8 mouse cellular contexts compared by ENCODE assay signal in genomic region chr1:155086893-155087292, GRCm38 (mm10). TPM values are rescaled to one million over a fixed set of nuclear protein-coding genes. Genes with fewer than 3 reads are reported as not detected.
A peak's percentile ranks its signal among the peaks of the same experiment; 100 is the strongest.
DNase-seq lines count a peak whose midpoint lies in the region; ATAC-seq and TF ChIP-seq lines count a peak whose summit lies in the region.

No protein-coding gene starts in this region.

- no peaks in the 10 kb centered on the region for H3K79me2 ChIP-seq in CH12.LX (replicated peaks; ENCODE audit: control insufficient read depth, extremely low read depth, insufficient read depth, poor library complexity, severe bottlenecking)

- no peak overlapping the region for H3K4me2 ChIP-seq in hindbrain, embryonic 11.5 days (replicated peaks; ENCODE audit: low read depth, low read length)
- H3K4me2 ChIP-seq in CH12.LX (ENCODE audit: insufficient read depth, low read depth, poor library complexity, severe bottlenecking) = no peak overlapping the region
- no peak overlapping the region for H3K4me2 ChIP-seq in forebrain, embryonic 15.5 days (replicated peaks)

- no peaks in the 10 kb centered on the region for H3K9me3 ChIP-seq in hindbrain, embryonic 10.5 days
- H3K9me3 ChIP-seq in hindbrain, embryonic 11.5 days (ENCODE audit: control insufficient read depth, low read length) = no peaks in the 10 kb centered on the region
- no peaks in the 10 kb centered on the region for H3K9me3 ChIP-seq in CH12.LX (replicated peaks; ENCODE audit: low read length)
- H3K9me3 ChIP-seq in forebrain, embryonic 15.5 days = no peaks in the 10 kb centered on the region
- no peaks in the 10 kb centered on the region for H3K9me3 ChIP-seq in midbrain, embryonic 10.5 days (replicated peaks)

- ATAC-seq in hindbrain, embryonic 11.5 days (ENCODE audit: low FRiP score) = no peak
- no peak for ATAC-seq in forebrain, embryonic 15.5 days (replicated peaks)

- no peak for TF ChIP-seq CTCF in CH12.LX (conservative IDR thresholded peaks at IDR 0.05 in 1 of 2, IDR thresholded peaks at IDR 0.05 in 1 of 2; ENCODE audit: low read depth in 2 of 2, low read length in 2 of 2)

- H3K4me1 ChIP-seq in hindbrain, embryonic 10.5 days (replicated peaks) = peaks cover 64% of the 10 kb centered on the region
- H3K4me1 ChIP-seq in hindbrain, embryonic 11.5 days (replicated peaks; ENCODE audit: control insufficient read depth, insufficient read depth, low read length) = peaks cover 14% of the 10 kb centered on the region
- H3K4me1 ChIP-seq in CH12.LX (ENCODE audit: control insufficient read depth in 1 of 2, insufficient read depth in 2 of 2) = peaks cover 17 to 73% of the 10 kb centered on the region in 2 experiments
- peaks cover 56% of the 10 kb centered on the region for H3K4me1 ChIP-seq in forebrain, embryonic 15.5 days
- peaks cover 72% of the 10 kb centered on the region for H3K4me1 ChIP-seq in midbrain, embryonic 10.5 days

- H3K9ac ChIP-seq in hindbrain, embryonic 11.5 days (ENCODE audit: low read depth, low read length) = no peak overlapping the region
- no peak overlapping the region for H3K9ac ChIP-seq in CH12.LX (ENCODE audit: insufficient read depth, low read depth)
- H3K9ac ChIP-seq in forebrain, embryonic 15.5 days (replicated peaks) = no peak overlapping the region

- no peak overlapping the region for H3K4me3 ChIP-seq in hindbrain, embryonic 10.5 days
- H3K4me3 ChIP-seq in hindbrain, embryonic 11.5 days (ENCODE audit: low read depth, low read length) = no peak overlapping the region
- no peak overlapping the region for H3K4me3 ChIP-seq in CH12.LX (replicated peaks in 1 of 3; ENCODE audit: low read depth in 2 of 3, low read length in 2 of 3, poor library complexity in 1 of 3)
- H3K4me3 ChIP-seq in forebrain, embryonic 15.5 days = no peak overlapping the region
- H3K4me3 ChIP-seq in midbrain, embryonic 10.5 days = no peak overlapping the region

- in situ Hi-C loops in CH12.LX (cut with MboI; ENCODE audit: low pct_ligation_motif_present, low pct_unique_long_range_greater_than_20kb, low sequenced_read_pairs) = loop anchor here (5.0 kb wide), 1 partner anchor 35 kb away; no protein-coding TSS in a partner anchor

- 12% methylated on average over 4 of the region's 4 CpGs for WGBS in hindbrain, embryonic 10.5 days
- 20% methylated on average over 4 of the region's 4 CpGs for WGBS in hindbrain, embryonic 11.5 days
- 11% methylated on average over 4 of the region's 4 CpGs for WGBS in forebrain, embryonic 15.5 days
- WGBS in midbrain, embryonic 10.5 days = 4% methylated on average over 4 of the region's 4 CpGs

- H3K27ac ChIP-seq in hindbrain, embryonic 10.5 days = peak overlapping the region; percentile 82
- no peak overlapping the region for H3K27ac ChIP-seq in hindbrain, embryonic 11.5 days (ENCODE audit: low read depth, low read length)
- H3K27ac ChIP-seq in CH12.LX (ENCODE audit: insufficient read depth, low read depth) = no peak overlapping the region
- H3K27ac ChIP-seq in forebrain, embryonic 15.5 days (replicated peaks) = peak overlapping the region; percentile 63
- H3K27ac ChIP-seq in midbrain, embryonic 10.5 days (replicated peaks) = peak overlapping the region; percentile 93

- no peak for DNase-seq in hindbrain, embryonic 10.5 days (ENCODE audit: low spot score)
- DNase-seq in hindbrain, embryonic 11.5 days (ENCODE audit: low spot score) = no peak
- no peak for DNase-seq in CH12.LX (ENCODE audit: extremely low read depth)
- no peak for DNase-seq in midbrain, embryonic 10.5 days (ENCODE audit: low spot score)
- no peak for DNase-seq in c-Kit-positive CD71-positive TER-119-positive erythroid progenitor cells, embryonic 14.5 days (ENCODE audit: low spot score)
- DNase-seq in cerebellum, adult 18-20 months = no peak
- DNase-seq in kidney, postnatal 25 days = no peak

- TF ChIP-seq RAD21 in CH12.LX (IDR thresholded peaks at IDR 0.05; ENCODE audit: low read depth, low read length) = no peak

- TF ChIP-seq EP300 in CH12.LX (IDR thresholded peaks at IDR 0.05; ENCODE audit: low read length) = peak; percentile 66; the same call in 1 of the 2 replicates

- peaks cover 29% of the 10 kb centered on the region for H3K27me3 ChIP-seq in hindbrain, embryonic 10.5 days (ENCODE audit: insufficient read depth, poor library complexity, severe bottlenecking)
- no peaks in the 10 kb centered on the region for H3K27me3 ChIP-seq in hindbrain, embryonic 11.5 days (ENCODE audit: control insufficient read depth, insufficient read depth, low read length)
- H3K27me3 ChIP-seq in CH12.LX (replicated peaks) = no peaks in the 10 kb centered on the region
- H3K27me3 ChIP-seq in forebrain, embryonic 15.5 days = no peaks in the 10 kb centered on the region
- H3K27me3 ChIP-seq in midbrain, embryonic 10.5 days (ENCODE audit: low read depth, poor library complexity, severe bottlenecking) = peaks cover 62% of the 10 kb centered on the region

- no peaks in the 10 kb centered on the region for H3K36me3 ChIP-seq in hindbrain, embryonic 10.5 days
- H3K36me3 ChIP-seq in hindbrain, embryonic 11.5 days (ENCODE audit: control insufficient read depth, insufficient read depth, low read length) = no peaks in the 10 kb centered on the region
- H3K36me3 ChIP-seq in CH12.LX (replicated peaks in 1 of 2; ENCODE audit: control insufficient read depth in 1 of 2, insufficient read depth in 1 of 2, low read length in 1 of 2) = no peaks in the 10 kb centered on the region
- no peaks in the 10 kb centered on the region for H3K36me3 ChIP-seq in forebrain, embryonic 15.5 days
- no peaks in the 10 kb centered on the region for H3K36me3 ChIP-seq in midbrain, embryonic 10.5 days

- dilution Hi-C loops in CH12.LX (cut with MboI; ENCODE audit: extremely low pct_ligation_motif_present, extremely low pct_unique_long_range_greater_than_20kb, low sequenced_read_pairs) = no loop called here

- TF ChIP-seq POLR2A in CH12.LX (IDR thresholded peaks at IDR 0.05; ENCODE audit: low read depth, low read length) = no peak

TF ChIP-seq in CH12.LX, 34 proteins besides CTCF, POLR2A, EP300 and RAD21:
- TF ChIP-seq USF2 (conservative IDR thresholded peaks at IDR 0.05; ENCODE audit: low read depth, low read length) (no peak), JUN (IDR thresholded peaks at IDR 0.05; ENCODE audit: insufficient read depth, low read depth, low read length) (0 out of 2 replicates have a peak, but pooled peaks have one; percentile 25), TCF12 (IDR thresholded peaks at IDR 0.05; ENCODE audit: low read depth, low read length) (0 out of 2 replicates have a peak, but pooled peaks have one; percentile 40), POLR2AphosphoS2 (IDR thresholded peaks at IDR 0.05; ENCODE audit: low read depth, low read length) (no peak)

RNA-seq across cellular contexts. Expression of gene Ier5, which starts 12.5 kb away (rescaled TPM):
- polyA plus RNA-seq in hindbrain, embryonic 10.5 days (2016; fragmentation: Nextera tagmentation; extraction: Ambion mirVana) = 4.1 and 7.0 TPM in 2 replicates
- polyA plus RNA-seq in hindbrain, embryonic 11.5 days (2014; fragmentation: Nextera tagmentation; extraction: Ambion mirVana) = 12.7 and 17.1 TPM in 2 replicates
- total RNA-seq in CH12.LX (2012; rRNA removed) (53.0 and 59.3 TPM in 2 replicates), CH12.LX (2014; rRNA removed) (47.7 and 54.2 TPM in 2 replicates)
- 58.8 and 59.7 TPM in 2 replicates for polyA plus RNA-seq in CH12.LX (2012; ENCODE audit: insufficient read length, low read depth)
- polyA plus RNA-seq in forebrain, embryonic 15.5 days (2015; fragmentation: Nextera tagmentation; extraction: Ambion mirVana) = 19.8 and 21.5 TPM in 2 replicates
- 4.0 and 4.3 TPM in 2 replicates for polyA plus RNA-seq in midbrain, embryonic 10.5 days (2016; fragmentation: Nextera tagmentation; extraction: Ambion mirVana)

RNA-seq across cellular contexts. Expression of gene Mr1, which starts 59.7 kb away (rescaled TPM):
- 0.55 and 1.1 TPM in 2 replicates for polyA plus RNA-seq in hindbrain, embryonic 10.5 days (2016; fragmentation: Nextera tagmentation; extraction: Ambion mirVana)
- polyA plus RNA-seq in hindbrain, embryonic 11.5 days (2014; fragmentation: Nextera tagmentation; extraction: Ambion mirVana) = 1.2 and 1.9 TPM in 2 replicates
- 3.5 and 4.3 TPM in 2 replicates for total RNA-seq in CH12.LX (2012; rRNA removed)
- 7.1 and 7.9 TPM in 2 replicates for total RNA-seq in CH12.LX (2014; rRNA removed)
- 6.1 and 7.6 TPM in 2 replicates for polyA plus RNA-seq in CH12.LX (2012; ENCODE audit: insufficient read length, low read depth)
- 0.59 and 0.83 TPM in 2 replicates for polyA plus RNA-seq in forebrain, embryonic 15.5 days (2015; fragmentation: Nextera tagmentation; extraction: Ambion mirVana)
- polyA plus RNA-seq in midbrain, embryonic 10.5 days (2016; fragmentation: Nextera tagmentation; extraction: Ambion mirVana) = 0.37 and 0.48 TPM in 2 replicates

Comparison
In these comparisons a context has a peak if more than half of its experiments do, and no peak if none do; other contexts are left out.
1. H3K27ac ChIP-seq: peak in hindbrain, embryonic 10.5 days (single experiment), forebrain, embryonic 15.5 days (single experiment) and midbrain, embryonic 10.5 days (single experiment); none in hindbrain, embryonic 11.5 days (single experiment) and CH12.LX (single experiment).